Mouse (Mus musculus): Measurements from ENCODE around the gene Ppid. TPM values are rescaled to one million over a fixed set of nuclear protein-coding genes. Genes with fewer than 3 reads are reported as not detected.
A peak's percentile ranks its signal among the peaks of the same experiment; 100 is the strongest.

The Ppid gene
- total and polyA plus RNA-seq, 2 experiments from 2014 or later = 90.5 to 135 TPM

GRCm38 (mm10) chr3:79586804-79587203 lies 4.3 kb upstream of the Ppid start:
- H3K27me3 ChIP-seq (ENCODE audit: insufficient read depth, low read length) = no peaks in the 10 kb centered on the region
- DNase-seq (peak; percentile 96), ATAC-seq (peak; percentile 87)
- 0 out of 2 replicates have a peak, but pooled peaks cover 3% of the 10 kb centered on the region for H3K4me1 ChIP-seq (ENCODE audit: insufficient read depth)
- H3K9ac ChIP-seq = no peak overlapping the region
- no peak overlapping the region for H3K4me2 ChIP-seq (ENCODE audit: low read depth)
- WGBS = 2% methylated on average over 6 of the region's 6 CpGs
- TF ChIP-seq CTCF (IDR thresholded peaks at IDR 0.05; ENCODE audit: low read depth) = peak; percentile 99
- no peak overlapping the region for H3K27ac ChIP-seq (ENCODE audit: low read depth, low read length)
- no peak overlapping the region for H3K4me3 ChIP-seq (ENCODE audit: low read depth, low read length)
- no peaks in the 10 kb centered on the region for H3K9me3 ChIP-seq (ENCODE audit: low read length)
- no peaks in the 10 kb centered on the region for H3K36me3 ChIP-seq (ENCODE audit: insufficient read depth)

- 81% methylated on average over 2 of the region's 2 CpGs for WGBS
- Histone ChIP-seq H3K4me1 (ENCODE audit: insufficient read depth) (0 out of 2 replicates have a peak, but pooled peaks cover 3% of the 10 kb centered on the region), H3K27me3 (ENCODE audit: insufficient read depth, low read length) (no peaks in the 10 kb centered on the region), H3K9me3 (ENCODE audit: low read length) (no peaks in the 10 kb centered on the region), H3K4me3 (ENCODE audit: low read depth, low read length) (no peak overlapping the region), H3K4me2 (ENCODE audit: low read depth) (no peak overlapping the region), H3K36me3 (ENCODE audit: insufficient read depth) (peaks cover 9% of the 10 kb centered on the region; the same call in 1 of the 2 replicates), H3K27ac (ENCODE audit: low read depth, low read length) (no peak overlapping the region), H3K9ac (no peak overlapping the region)
- DNase-seq (no peak), ATAC-seq (no peak)
- no peak for TF ChIP-seq CTCF (IDR thresholded peaks at IDR 0.05; ENCODE audit: low read depth)
These were observed 1.5 kb upstream of the Ppid start for GRCm38 (mm10) chr3:79589671-79590070.

- Histone ChIP-seq H3K9ac (peak overlapping the region; percentile 75), H3K4me2 (ENCODE audit: low read depth) (peak overlapping the region; percentile 57), H3K4me1 (ENCODE audit: insufficient read depth) (0 out of 2 replicates have a peak, but pooled peaks cover 3% of the 10 kb centered on the region), H3K4me3 (ENCODE audit: low read depth, low read length) (peak overlapping the region; percentile 64), H3K27ac (ENCODE audit: low read depth, low read length) (peak overlapping the region; percentile 78; the same call in 1 of the 2 replicates), H3K9me3 (ENCODE audit: low read length) (no peaks in the 10 kb centered on the region), H3K36me3 (ENCODE audit: insufficient read depth) (peaks cover 25% of the 10 kb centered on the region), H3K27me3 (ENCODE audit: insufficient read depth, low read length) (no peaks in the 10 kb centered on the region)
- DNase-seq (no peak), ATAC-seq (no peak; the same call in 1 of the 2 replicates)
- no peak for TF ChIP-seq CTCF (IDR thresholded peaks at IDR 0.05; ENCODE audit: low read depth)
- 4% methylated on average over 15 of the region's 15 CpGs for WGBS
These were observed 790 bp downstream of the Ppid start for GRCm38 (mm10) chr3:79591793-79592471.

GRCm38 (mm10) chr3:79595468-79595867 lies 4.3 kb downstream of the Ppid start:
- H3K36me3 ChIP-seq (ENCODE audit: insufficient read depth) = peaks cover 48% of the 10 kb centered on the region
- 0 out of 2 replicates have a peak, but pooled peaks cover 3% of the 10 kb centered on the region for H3K4me1 ChIP-seq (ENCODE audit: insufficient read depth)
- H3K4me2 ChIP-seq (ENCODE audit: low read depth) = no peak overlapping the region
- WGBS = 91% methylated on average over 7 of the region's 7 CpGs
- H3K9me3 ChIP-seq (ENCODE audit: low read length) = no peaks in the 10 kb centered on the region
- no peak overlapping the region for H3K9ac ChIP-seq
- no peaks in the 10 kb centered on the region for H3K27me3 ChIP-seq (ENCODE audit: insufficient read depth, low read length)
- no peak overlapping the region for H3K27ac ChIP-seq (ENCODE audit: low read depth, low read length)
- no peak for TF ChIP-seq CTCF (IDR thresholded peaks at IDR 0.05; ENCODE audit: low read depth)
- DNase-seq (no peak), ATAC-seq (no peak)
- H3K4me3 ChIP-seq (ENCODE audit: low read depth, low read length) = no peak overlapping the region

- H3K4me1 ChIP-seq (ENCODE audit: insufficient read depth) = no peaks in the 10 kb centered on the region
- H3K4me2 ChIP-seq (ENCODE audit: low read depth) = no peak overlapping the region
- no peak overlapping the region for H3K9ac ChIP-seq
- peaks cover 45% of the 10 kb centered on the region for H3K36me3 ChIP-seq (ENCODE audit: insufficient read depth)
- no peaks in the 10 kb centered on the region for H3K9me3 ChIP-seq (ENCODE audit: low read length)
- DNase-seq (no peak), ATAC-seq (no peak)
- 91% methylated on average over 2 of the region's 2 CpGs for WGBS
- no peak overlapping the region for H3K27ac ChIP-seq (ENCODE audit: low read depth, low read length)
- no peaks in the 10 kb centered on the region for H3K27me3 ChIP-seq (ENCODE audit: insufficient read depth, low read length)
- H3K4me3 ChIP-seq (ENCODE audit: low read depth, low read length) = no peak overlapping the region
- TF ChIP-seq CTCF (IDR thresholded peaks at IDR 0.05; ENCODE audit: low read depth) = no peak
These were observed 18.7 kb downstream of the Ppid start for GRCm38 (mm10) chr3:79609886-79610285.

- ATAC-seq (no peak), DNase-seq (peak; percentile 14)
- peak overlapping the region; percentile 57 for H3K9ac ChIP-seq
- H3K4me2 ChIP-seq (ENCODE audit: low read depth) = peak overlapping the region; percentile 83
- H3K27ac ChIP-seq (ENCODE audit: low read depth, low read length) = no peak overlapping the region
- H3K4me1 ChIP-seq (ENCODE audit: insufficient read depth) = 0 out of 2 replicates have a peak, but pooled peaks cover 5% of the 10 kb centered on the region
- peak; percentile 65 for TF ChIP-seq CTCF (IDR thresholded peaks at IDR 0.05; ENCODE audit: low read depth)
- H3K36me3 ChIP-seq (ENCODE audit: insufficient read depth) = 0 out of 2 replicates have a peak, but pooled peaks cover 9% of the 10 kb centered on the region
- H3K4me3 ChIP-seq (ENCODE audit: low read depth, low read length) = peak overlapping the region; percentile 75
- no peaks in the 10 kb centered on the region for H3K9me3 ChIP-seq (ENCODE audit: low read length)
- WGBS = 21% methylated on average over 10 of the region's 10 CpGs
- H3K27me3 ChIP-seq (ENCODE audit: insufficient read depth, low read length) = no peaks in the 10 kb centered on the region
These were observed 36.5 kb downstream of the Ppid start for GRCm38 (mm10) chr3:79627484-79628181.

GRCm38 (mm10) chr3:79628182-79628560 lies 37.0 kb downstream of the Ppid start:
- DNase-seq (no peak), ATAC-seq (no peak)
- Histone ChIP-seq H3K27ac (ENCODE audit: low read depth, low read length) (peak overlapping the region; percentile 47; the same call in 1 of the 2 replicates), H3K36me3 (ENCODE audit: insufficient read depth) (0 out of 2 replicates have a peak, but pooled peaks cover 7% of the 10 kb centered on the region), H3K4me1 (ENCODE audit: insufficient read depth) (0 out of 2 replicates have a peak, but pooled peaks cover 5% of the 10 kb centered on the region), H3K4me3 (ENCODE audit: low read depth, low read length) (peak overlapping the region; percentile 75), H3K27me3 (ENCODE audit: insufficient read depth, low read length) (no peaks in the 10 kb centered on the region), H3K4me2 (ENCODE audit: low read depth) (peak overlapping the region; percentile 83), H3K9ac (peak overlapping the region; percentile 57), H3K9me3 (ENCODE audit: low read length) (no peaks in the 10 kb centered on the region)
- under 1% methylated on average over 9 of the region's 9 CpGs for WGBS
- 0 out of 2 replicates have a peak, but pooled peaks have one; percentile 3 for TF ChIP-seq CTCF (IDR thresholded peaks at IDR 0.05; ENCODE audit: low read depth)
